Mouse (Mus musculus) ZHBTc4 (cell line): ENCODE data around the gene Syngr2.
"Not testable (repeated sequence)": the region's sequence is repeated elsewhere in the genome, so short reads cannot be mapped to it uniquely, and the experiment has no call there.

Experiments used
- DNase-seq: peaks from one replicate; pipeline ENCODE4 v3.0.0-alpha.2; 2011; ENCODE audit warnings: low read depth, low spot score

Gene Syngr2

GRCm38 (mm10) chr11:117810401-117811046 is 1.1 kb downstream of the Syngr2 start:
- DNase-seq = peak; percentile 94

GRCm38 (mm10) chr11:117813867-117814266 is 4.4 kb downstream of the Syngr2 start:
- no peak for DNase-seq

GRCm38 (mm10) chr11:117814704-117815366 is 5.4 kb downstream of the Syngr2 start:
- no peak for DNase-seq

- DNase-seq = not testable (repeated sequence)
These were observed 6.4 kb downstream of the Syngr2 start for GRCm38 (mm10) chr11:117815850-117816249.

- peak; percentile 57 for DNase-seq
These were observed 7.0 kb downstream of the Syngr2 start for GRCm38 (mm10) chr11:117816389-117816996.

GRCm38 (mm10) chr11:117819095-117819494 is 9.6 kb downstream of the Syngr2 start:
- no peak for DNase-seq

GRCm38 (mm10) chr11:117820173-117820572 is 10.7 kb downstream of the Syngr2 start:
- DNase-seq = no peak

- DNase-seq = no peak
These were observed 12.4 kb downstream of the Syngr2 start for GRCm38 (mm10) chr11:117821868-117822267.

- peak; percentile 63 for DNase-seq
These were observed 13.3 kb downstream of the Syngr2 start for GRCm38 (mm10) chr11:117822728-117823241.

- DNase-seq = peak; percentile 40
These were observed 13.9 kb downstream of the Syngr2 start for GRCm38 (mm10) chr11:117823411-117823810.

- peak; percentile 87 for DNase-seq
These were observed 14.8 kb downstream of the Syngr2 start for GRCm38 (mm10) chr11:117824060-117824969.

GRCm38 (mm10) chr11:117825333-117826101 is 16.0 kb downstream of the Syngr2 start, which contains the start of the genes Afmid and Tk1:
Afmid (plus strand) TSS chr11:117825924.
Tk1 (minus strand) TSS chr11:117826092.
- peak; percentile 96 for DNase-seq

GRCm38 (mm10) chr11:117826164-117826563 is 16.7 kb downstream of the Syngr2 start:
- peak; percentile 61 for DNase-seq

- no peak for DNase-seq
These were observed 17.4 kb downstream of the Syngr2 start for GRCm38 (mm10) chr11:117826916-117827315.

GRCm38 (mm10) chr11:117827386-117827785 is 17.9 kb downstream of the Syngr2 start:
- DNase-seq = no peak

GRCm38 (mm10) chr11:117828149-117828887 is 18.9 kb downstream of the Syngr2 start:
- DNase-seq = peak; percentile 41

GRCm38 (mm10) chr11:117828888-117829604 is 19.6 kb downstream of the Syngr2 start:
- DNase-seq = peak; percentile 37

- no peak for DNase-seq
These were observed 20.3 kb downstream of the Syngr2 start for GRCm38 (mm10) chr11:117829671-117830215.

- no peak for DNase-seq
These were observed 20.9 kb downstream of the Syngr2 start for GRCm38 (mm10) chr11:117830401-117830800.
